Mouse (Mus musculus): ENCODE data around the gene Arhgef33. TPM values are rescaled to one million over a fixed set of nuclear protein-coding genes. Genes with fewer than 3 reads are reported as not detected.

The Arhgef33 gene
- polyA plus RNA-seq, 1 experiment from 2014 or later: 3.1 TPM

DNA sequence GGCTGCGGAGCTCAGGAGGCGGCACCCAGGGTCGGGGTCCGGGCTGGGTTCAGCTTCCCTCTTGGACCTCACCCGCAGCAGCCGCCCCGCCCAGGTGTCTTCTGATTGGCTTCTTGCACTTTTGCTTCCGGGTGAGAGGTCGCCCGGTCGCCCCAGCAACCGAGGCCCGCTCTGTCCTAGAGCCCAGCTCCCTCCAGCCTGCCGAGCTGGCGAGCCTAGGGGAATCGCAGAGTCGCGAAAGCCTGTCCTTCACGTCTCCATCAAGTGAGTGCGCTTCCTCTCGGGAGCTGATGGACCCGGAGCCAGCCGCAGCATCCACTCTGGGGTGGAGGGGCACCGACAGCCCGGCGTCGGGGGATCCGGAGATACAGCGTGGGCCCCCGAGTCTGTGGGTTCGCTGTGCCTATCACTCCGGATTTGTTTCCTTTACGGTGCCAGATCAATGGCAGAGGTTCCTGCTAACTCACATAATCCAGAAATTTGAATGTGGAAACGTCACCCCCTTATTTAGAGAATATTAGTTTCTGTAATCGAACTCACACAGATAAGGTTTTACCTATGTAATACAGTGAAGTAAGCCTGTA lies 17.0 kb upstream of the Arhgef33 start, which contains the start of the genes Morn2 and Dhx57:
Morn2 (plus strand) TSS at position 130 of the 584 bp plus-strand sequence.
Dhx57 (minus strand) TSS at position 403 of the 584 bp plus-strand sequence.
- peak; percentile 99 for ATAC-seq (ENCODE audit: low read depth)
- H3K4me1 ChIP-seq (ENCODE audit: control insufficient read depth, insufficient read depth, low read length): peaks cover 7% of the 10 kb centered on the region

DNA sequence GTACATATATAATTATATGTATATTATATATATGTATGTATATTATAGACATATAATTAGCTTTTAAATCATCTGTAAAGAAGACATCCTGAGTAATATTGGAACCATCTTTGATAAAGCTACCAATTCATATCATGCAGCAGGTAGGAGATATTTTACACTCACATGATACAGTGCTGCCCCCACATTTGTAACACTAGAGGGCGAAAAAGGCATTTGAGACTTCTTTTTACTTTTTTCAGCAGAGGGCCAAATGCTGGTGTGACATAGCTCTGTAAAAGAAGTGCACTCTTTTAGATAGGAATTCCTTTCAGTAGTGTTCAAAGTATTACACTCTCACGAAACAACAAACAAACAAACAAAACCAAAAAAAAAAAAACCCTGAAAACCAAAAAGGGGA lies 16.1 kb upstream of the Arhgef33 start:
- Histone ChIP-seq H3K9ac (replicated peaks; ENCODE audit: low read depth, low read length) (no peak overlapping the region), H3K4me3 (ENCODE audit: low read depth, low read length) (no peak overlapping the region), H3K9me3 (ENCODE audit: control insufficient read depth, low read length) (no peaks in the 10 kb centered on the region), H3K4me2 (ENCODE audit: low read depth, low read length) (no peak overlapping the region), H3K27me3 (ENCODE audit: control insufficient read depth, insufficient read depth, low read length) (no peaks in the 10 kb centered on the region), H3K27ac (ENCODE audit: low read depth, low read length) (no peak overlapping the region), H3K36me3 (ENCODE audit: control insufficient read depth, insufficient read depth, low read length) (no peaks in the 10 kb centered on the region), H3K4me1 (ENCODE audit: control insufficient read depth, insufficient read depth, low read length) (peaks cover 7% of the 10 kb centered on the region)
- no peak for ATAC-seq (ENCODE audit: low read depth)
- 25% methylated on average over 2 of the region's 2 CpGs for WGBS

More for the DNA sequence above, 17.0 kb upstream of the Arhgef33 start, which contains the start of the genes Morn2 and Dhx57:
- Histone ChIP-seq H3K27me3 (ENCODE audit: control insufficient read depth, insufficient read depth, low read length) (no peaks in the 10 kb centered on the region), H3K4me2 (ENCODE audit: low read depth, low read length) (peak within 1 kb of the TSS; percentile 67), H3K36me3 (ENCODE audit: control insufficient read depth, insufficient read depth, low read length) (no peaks in the 10 kb centered on the region), H3K9ac (replicated peaks; ENCODE audit: low read depth, low read length) (peak within 1 kb of the TSS; percentile 87), H3K4me3 (ENCODE audit: low read depth, low read length) (peak within 1 kb of the TSS; percentile 99), H3K27ac (ENCODE audit: low read depth, low read length) (peak within 1 kb of the TSS; percentile 91), H3K9me3 (ENCODE audit: control insufficient read depth, low read length) (no peaks in the 10 kb centered on the region)
- 1% methylated on average over 34 of the region's 35 CpGs for WGBS

DNA sequence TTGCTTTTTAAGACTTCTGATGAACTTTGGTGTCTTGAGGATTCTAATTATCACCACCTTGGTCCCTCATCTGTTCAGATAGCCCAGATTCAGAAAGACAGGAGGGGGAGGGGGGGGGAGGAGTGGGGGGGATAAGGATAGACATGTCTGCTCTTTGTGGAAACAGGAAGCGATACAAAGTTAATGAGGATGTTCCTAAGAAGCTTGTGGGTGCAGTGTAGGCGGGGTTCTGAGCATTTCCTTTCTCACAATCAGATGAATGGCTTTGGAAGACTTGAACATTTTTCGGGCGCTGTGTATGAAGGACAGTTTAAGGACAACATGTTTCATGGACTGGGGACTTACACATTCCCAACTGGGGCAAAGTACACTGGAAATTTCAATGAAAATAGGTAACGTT lies 11.9 kb upstream of the Arhgef33 start:
- Histone ChIP-seq H3K36me3 (ENCODE audit: control insufficient read depth, insufficient read depth, low read length) (no peaks in the 10 kb centered on the region), H3K27me3 (ENCODE audit: control insufficient read depth, insufficient read depth, low read length) (no peaks in the 10 kb centered on the region), H3K9me3 (ENCODE audit: control insufficient read depth, low read length) (no peaks in the 10 kb centered on the region), H3K27ac (ENCODE audit: low read depth, low read length) (no peak overlapping the region), H3K4me3 (ENCODE audit: low read depth, low read length) (no peak overlapping the region), H3K4me2 (ENCODE audit: low read depth, low read length) (no peak overlapping the region), H3K4me1 (ENCODE audit: control insufficient read depth, insufficient read depth, low read length) (no peaks in the 10 kb centered on the region), H3K9ac (replicated peaks; ENCODE audit: low read depth, low read length) (no peak overlapping the region)
- ATAC-seq (ENCODE audit: low read depth): no peak
- WGBS: 93% methylated on average over 5 of the region's 5 CpGs

DNA sequence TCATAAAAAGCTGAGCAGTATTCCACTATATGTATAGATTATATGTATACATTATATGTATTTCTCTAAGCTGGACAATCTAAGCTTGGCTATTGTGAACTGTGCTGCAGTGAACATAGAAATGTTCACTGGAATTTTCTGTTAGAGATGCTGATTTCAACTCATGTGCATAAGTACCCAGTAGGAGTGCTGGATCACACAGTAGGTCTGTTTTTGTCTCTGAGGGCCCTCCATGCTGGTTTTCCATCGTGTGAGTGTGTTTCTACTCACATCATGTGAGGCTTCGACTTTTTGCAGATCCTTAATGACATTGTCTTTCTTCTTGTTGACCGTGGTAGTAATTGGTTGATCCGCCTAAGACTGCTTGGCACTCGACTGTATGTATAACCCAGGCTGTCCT lies 8.4 kb upstream of the Arhgef33 start:
- H3K27ac ChIP-seq (ENCODE audit: low read depth, low read length): no peak overlapping the region
- H3K27me3 ChIP-seq (ENCODE audit: control insufficient read depth, insufficient read depth, low read length): no peaks in the 10 kb centered on the region
- H3K4me2 ChIP-seq (ENCODE audit: low read depth, low read length): no peak overlapping the region
- 91% methylated on average over 5 of the region's 5 CpGs for WGBS
- no peak overlapping the region for H3K9ac ChIP-seq (replicated peaks; ENCODE audit: low read depth, low read length)
- H3K4me1 ChIP-seq (ENCODE audit: control insufficient read depth, insufficient read depth, low read length): no peaks in the 10 kb centered on the region
- H3K36me3 ChIP-seq (ENCODE audit: control insufficient read depth, insufficient read depth, low read length): no peaks in the 10 kb centered on the region
- no peak for ATAC-seq (ENCODE audit: low read depth)
- H3K4me3 ChIP-seq (ENCODE audit: low read depth, low read length): no peak overlapping the region
- H3K9me3 ChIP-seq (ENCODE audit: control insufficient read depth, low read length): no peaks in the 10 kb centered on the region

DNA sequence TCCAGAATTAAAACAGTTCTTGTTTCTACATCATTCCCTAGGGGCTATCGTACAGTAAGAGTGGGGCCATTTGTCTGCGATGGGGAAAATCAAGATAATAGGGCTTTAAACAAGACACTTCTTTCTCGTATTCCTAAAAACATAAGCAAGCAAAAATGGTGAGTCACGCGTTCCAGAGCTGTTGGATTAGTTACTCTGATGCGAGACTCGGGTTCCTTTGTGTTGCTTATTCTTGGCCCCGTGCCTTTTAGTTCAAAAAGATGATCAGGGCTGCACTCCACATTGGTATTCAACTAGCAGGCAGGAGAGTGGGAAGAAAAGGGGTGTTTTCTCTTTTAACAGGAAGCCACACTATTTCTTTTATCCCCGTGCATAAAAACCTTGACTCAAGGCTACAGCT lies 4.6 kb downstream of the Arhgef33 start:
- Histone ChIP-seq H3K4me1 (ENCODE audit: control insufficient read depth, insufficient read depth, low read length) (no peaks in the 10 kb centered on the region), H3K27me3 (ENCODE audit: control insufficient read depth, insufficient read depth, low read length) (no peaks in the 10 kb centered on the region), H3K9me3 (ENCODE audit: control insufficient read depth, low read length) (no peaks in the 10 kb centered on the region), H3K4me3 (ENCODE audit: low read depth, low read length) (no peak overlapping the region), H3K27ac (ENCODE audit: low read depth, low read length) (no peak overlapping the region), H3K9ac (replicated peaks; ENCODE audit: low read depth, low read length) (no peak overlapping the region), H3K4me2 (ENCODE audit: low read depth, low read length) (no peak overlapping the region), H3K36me3 (ENCODE audit: control insufficient read depth, insufficient read depth, low read length) (no peaks in the 10 kb centered on the region)
- 56% methylated on average over 9 of the region's 9 CpGs for WGBS
- ATAC-seq (ENCODE audit: low read depth): no peak

DNA sequence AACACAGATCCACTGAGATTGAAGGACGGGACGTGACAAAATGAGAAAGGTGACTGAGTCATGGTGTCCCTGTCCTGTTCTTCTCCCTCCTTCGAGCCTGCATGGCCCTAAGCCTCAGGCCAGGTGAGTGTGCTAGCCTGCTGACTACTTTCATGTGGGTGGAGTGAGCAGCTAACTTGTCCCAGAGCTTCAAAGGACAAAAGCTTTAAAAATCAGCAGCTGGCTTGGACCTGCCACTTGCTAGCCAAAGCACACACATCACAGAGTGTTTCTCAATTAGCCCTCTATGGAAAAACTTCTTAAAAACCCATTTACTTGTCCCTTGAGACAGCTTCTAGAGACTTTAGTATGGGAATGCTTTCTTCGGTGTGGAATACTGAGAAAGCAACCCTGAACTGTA lies 5.2 kb downstream of the Arhgef33 start:
- H3K36me3 ChIP-seq (ENCODE audit: control insufficient read depth, insufficient read depth, low read length): no peaks in the 10 kb centered on the region
- no peak for ATAC-seq (ENCODE audit: low read depth)
- no peaks in the 10 kb centered on the region for H3K9me3 ChIP-seq (ENCODE audit: control insufficient read depth, low read length)
- no peak overlapping the region for H3K9ac ChIP-seq (replicated peaks; ENCODE audit: low read depth, low read length)
- no peak overlapping the region for H3K4me2 ChIP-seq (ENCODE audit: low read depth, low read length)
- H3K4me3 ChIP-seq (ENCODE audit: low read depth, low read length): no peak overlapping the region
- no peak overlapping the region for H3K27ac ChIP-seq (ENCODE audit: low read depth, low read length)
- WGBS: 72% methylated on average over 4 of the region's 4 CpGs
- H3K4me1 ChIP-seq (ENCODE audit: control insufficient read depth, insufficient read depth, low read length): no peaks in the 10 kb centered on the region
- no peaks in the 10 kb centered on the region for H3K27me3 ChIP-seq (ENCODE audit: control insufficient read depth, insufficient read depth, low read length)

DNA sequence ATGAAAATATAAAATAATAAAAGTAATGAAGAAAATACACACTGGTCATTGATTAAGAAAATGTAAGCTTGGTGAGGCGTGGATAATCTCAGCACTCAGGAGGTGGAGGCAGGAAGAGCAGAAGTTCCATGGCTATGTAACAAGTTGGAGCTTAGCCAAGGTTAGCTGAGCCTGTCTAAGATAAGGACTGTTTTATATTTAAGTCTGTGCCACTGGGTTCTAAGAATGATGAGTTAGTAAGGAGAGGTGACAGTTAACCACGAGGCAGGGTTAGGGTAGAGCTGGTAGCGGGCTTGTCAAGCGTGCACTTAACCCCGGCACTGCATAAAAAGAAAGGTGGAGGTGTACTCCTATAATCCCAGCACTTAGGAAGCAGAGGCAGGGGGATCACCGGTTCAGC lies 15.0 kb downstream of the Arhgef33 start:
- no peaks in the 10 kb centered on the region for H3K36me3 ChIP-seq (ENCODE audit: control insufficient read depth, insufficient read depth, low read length)
- H3K9ac ChIP-seq (replicated peaks; ENCODE audit: low read depth, low read length): no peak overlapping the region
- H3K4me1 ChIP-seq (ENCODE audit: control insufficient read depth, insufficient read depth, low read length): no peaks in the 10 kb centered on the region
- no peaks in the 10 kb centered on the region for H3K27me3 ChIP-seq (ENCODE audit: control insufficient read depth, insufficient read depth, low read length)
- no peak for ATAC-seq (ENCODE audit: low read depth)
- no peak overlapping the region for H3K4me3 ChIP-seq (ENCODE audit: low read depth, low read length)
- H3K27ac ChIP-seq (ENCODE audit: low read depth, low read length): no peak overlapping the region
- no peak overlapping the region for H3K4me2 ChIP-seq (ENCODE audit: low read depth, low read length)
- WGBS: 95% methylated on average over 6 of the region's 6 CpGs
- no peaks in the 10 kb centered on the region for H3K9me3 ChIP-seq (ENCODE audit: control insufficient read depth, low read length)

DNA sequence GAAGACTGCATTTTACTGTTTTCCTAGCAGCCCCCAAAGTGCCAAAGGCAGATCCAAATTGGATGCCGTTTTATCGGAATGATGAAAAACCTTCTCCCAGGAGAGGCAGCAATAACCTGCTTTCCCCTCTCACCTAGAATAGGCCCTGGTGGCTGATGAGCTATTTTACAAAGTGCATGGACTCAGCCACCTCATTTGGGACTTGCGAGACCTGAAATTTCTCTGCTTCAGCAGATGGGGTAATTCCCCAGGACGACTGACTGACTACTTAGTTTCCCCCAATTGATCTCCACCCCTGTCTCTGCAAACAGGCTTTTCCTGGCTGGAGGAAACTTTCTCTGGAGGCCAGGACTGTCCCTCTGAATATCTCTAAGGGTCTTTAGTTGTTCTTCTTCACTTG lies 15.8 kb downstream of the Arhgef33 start:
- Histone ChIP-seq H3K36me3 (ENCODE audit: control insufficient read depth, insufficient read depth, low read length) (no peaks in the 10 kb centered on the region), H3K4me2 (ENCODE audit: low read depth, low read length) (no peak overlapping the region), H3K4me3 (ENCODE audit: low read depth, low read length) (no peak overlapping the region), H3K9me3 (ENCODE audit: control insufficient read depth, low read length) (no peaks in the 10 kb centered on the region), H3K4me1 (ENCODE audit: control insufficient read depth, insufficient read depth, low read length) (no peaks in the 10 kb centered on the region), H3K9ac (replicated peaks; ENCODE audit: low read depth, low read length) (no peak overlapping the region), H3K27ac (ENCODE audit: low read depth, low read length) (no peak overlapping the region), H3K27me3 (ENCODE audit: control insufficient read depth, insufficient read depth, low read length) (no peaks in the 10 kb centered on the region)
- ATAC-seq (ENCODE audit: low read depth): no peak
- 67% methylated on average over 4 of the region's 4 CpGs for WGBS

DNA sequence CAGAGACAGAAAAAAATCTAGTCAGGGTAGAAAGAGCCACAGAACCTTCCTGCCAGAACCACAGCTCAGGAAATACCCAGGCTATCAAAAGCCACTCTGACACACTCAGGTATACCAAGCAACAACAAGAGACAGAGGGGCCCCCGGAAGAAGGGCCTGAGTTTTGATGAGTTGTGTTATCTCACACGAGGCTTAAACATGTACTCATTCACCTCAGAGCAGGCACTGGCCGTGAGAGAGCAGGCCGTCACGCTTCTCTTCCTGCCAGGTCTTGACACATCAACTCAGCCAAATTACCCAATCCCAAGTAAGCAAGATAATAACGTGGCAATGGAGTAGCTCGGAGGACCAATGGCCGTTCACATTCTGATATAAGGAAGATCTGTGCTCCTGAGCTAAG lies 16.5 kb downstream of the Arhgef33 start:
- Histone ChIP-seq H3K4me3 (ENCODE audit: low read depth, low read length) (no peak overlapping the region), H3K27me3 (ENCODE audit: control insufficient read depth, insufficient read depth, low read length) (no peaks in the 10 kb centered on the region), H3K9ac (replicated peaks; ENCODE audit: low read depth, low read length) (no peak overlapping the region), H3K27ac (ENCODE audit: low read depth, low read length) (no peak overlapping the region), H3K9me3 (ENCODE audit: control insufficient read depth, low read length) (no peaks in the 10 kb centered on the region), H3K36me3 (ENCODE audit: control insufficient read depth, insufficient read depth, low read length) (no peaks in the 10 kb centered on the region), H3K4me1 (ENCODE audit: control insufficient read depth, insufficient read depth, low read length) (no peaks in the 10 kb centered on the region), H3K4me2 (ENCODE audit: low read depth, low read length) (no peak overlapping the region)
- WGBS: 88% methylated on average over 8 of the region's 8 CpGs
- no peak for ATAC-seq (ENCODE audit: low read depth)

Data from neural tube, embryonic 14.5 days (tissue).